Mouse (Mus musculus) embryonic facial prominence, embryonic 12.5 days (tissue): Measurements from ENCODE around the gene Gbx2. TPM values are rescaled to one million over a fixed set of nuclear protein-coding genes. Genes with fewer than 3 reads are reported as not detected.

Experiments used
- ATAC-seq: fragments of 200-750 bp; cut with Nextera tagmentation; 2 replicates; pipeline ENCODE4 v1.8.0; 2017; ENCODE audit not compliant: insufficient number of reproducible peaks, insufficient read depth, low FRiP score, low TSS enrichment
- H3K27ac ChIP-seq: fragments of 300-500 bp; sonication (generic); 2 replicates; pipeline ENCODE4 v1.5.1; 2016; ENCODE audit warnings: mild to moderate bottlenecking
- H3K27me3 ChIP-seq: fragments of 300-500 bp; sonication (generic); 2 replicates; pipeline ENCODE4 v1.6.1; 2016; ENCODE audit warnings: mild to moderate bottlenecking, moderate library complexity
- H3K36me3 ChIP-seq: fragments of 300-500 bp; sonication (generic); 2 replicates; pipeline ENCODE4 v1.6.1; 2016; ENCODE audit warnings: mild to moderate bottlenecking
- H3K4me1 ChIP-seq: fragments of 300-500 bp; sonication (generic); 2 replicates; pipeline ENCODE4 v1.6.1; 2016
- H3K4me2 ChIP-seq: fragments of 300-500 bp; sonication (generic); replicated peaks from 2 replicates; pipeline ENCODE4 v1.6.1; 2016; ENCODE audit warnings: mild to moderate bottlenecking, moderate library complexity
- H3K4me3 ChIP-seq: fragments of 300-500 bp; sonication (generic); 2 replicates; pipeline ENCODE4 v1.5.1; 2016; ENCODE audit warnings: mild to moderate bottlenecking
- H3K9ac ChIP-seq: fragments of 300-500 bp; sonication (generic); 2 replicates; pipeline ENCODE4 v1.6.1; 2016; ENCODE audit warnings: mild to moderate bottlenecking, moderate library complexity
- H3K9me3 ChIP-seq: fragments of 300-500 bp; sonication (generic); 2 replicates; pipeline ENCODE4 v1.6.1; 2016; ENCODE audit warnings: mild to moderate bottlenecking, moderate library complexity
- whole genome bisulfite sequencing: fragments of 180-500 bp; shearing (Covaris S2); methylation state at CpG from one replicate; pipeline ENCODE4 v1.1.7; 2016; 5-methylcytosine and 5-hydroxymethylcytosine counted together
- polyA plus RNA-seq: library from polyadenylated mRNA; unstranded; fragments of >200 nt; fragmentation: Nextera tagmentation; extraction: Ambion mirVana; gene quantifications from 2 replicates; pipeline ENCODE4 v1.2.1, GENCODE M21; 2016

Gene Gbx2
- polyA plus RNA-seq, 1 experiment from 2014 or later: 2.2 TPM

DNA sequence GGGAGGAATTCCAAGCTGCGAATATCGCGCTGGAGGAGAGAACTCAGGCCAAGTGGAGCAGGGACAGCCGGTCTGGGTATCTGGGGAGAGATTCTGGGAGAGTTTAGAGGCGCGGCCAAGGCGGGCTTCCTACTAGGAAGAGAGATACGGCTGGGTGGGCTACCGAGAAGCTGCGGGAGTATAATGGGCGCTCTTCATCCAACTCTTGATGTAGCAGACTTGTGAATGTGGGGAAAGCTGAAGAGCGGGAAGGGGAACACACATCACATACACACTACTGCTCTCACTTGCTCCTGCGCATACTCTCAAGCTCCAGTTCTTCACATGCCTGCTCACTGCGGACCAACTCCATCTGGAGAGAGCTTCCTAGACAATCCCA, 7.3 kb downstream of the Gbx2 start:
- H3K27me3 ChIP-seq: peaks cover 99% of the 10 kb centered on the region
- peaks cover 27% of the 10 kb centered on the region for H3K4me1 ChIP-seq
- WGBS: 4% methylated on average over 14 of the region's 14 CpGs
- H3K9ac ChIP-seq: no peak overlapping the region
- H3K36me3 ChIP-seq: no peaks in the 10 kb centered on the region
- no peak overlapping the region for H3K27ac ChIP-seq
- H3K4me3 ChIP-seq: no peak overlapping the region
- peak overlapping the region; percentile 42 for H3K4me2 ChIP-seq
- ATAC-seq: no peak
- H3K9me3 ChIP-seq: peaks cover 4% of the 10 kb centered on the region; the same call in 1 of the 2 replicates

DNA sequence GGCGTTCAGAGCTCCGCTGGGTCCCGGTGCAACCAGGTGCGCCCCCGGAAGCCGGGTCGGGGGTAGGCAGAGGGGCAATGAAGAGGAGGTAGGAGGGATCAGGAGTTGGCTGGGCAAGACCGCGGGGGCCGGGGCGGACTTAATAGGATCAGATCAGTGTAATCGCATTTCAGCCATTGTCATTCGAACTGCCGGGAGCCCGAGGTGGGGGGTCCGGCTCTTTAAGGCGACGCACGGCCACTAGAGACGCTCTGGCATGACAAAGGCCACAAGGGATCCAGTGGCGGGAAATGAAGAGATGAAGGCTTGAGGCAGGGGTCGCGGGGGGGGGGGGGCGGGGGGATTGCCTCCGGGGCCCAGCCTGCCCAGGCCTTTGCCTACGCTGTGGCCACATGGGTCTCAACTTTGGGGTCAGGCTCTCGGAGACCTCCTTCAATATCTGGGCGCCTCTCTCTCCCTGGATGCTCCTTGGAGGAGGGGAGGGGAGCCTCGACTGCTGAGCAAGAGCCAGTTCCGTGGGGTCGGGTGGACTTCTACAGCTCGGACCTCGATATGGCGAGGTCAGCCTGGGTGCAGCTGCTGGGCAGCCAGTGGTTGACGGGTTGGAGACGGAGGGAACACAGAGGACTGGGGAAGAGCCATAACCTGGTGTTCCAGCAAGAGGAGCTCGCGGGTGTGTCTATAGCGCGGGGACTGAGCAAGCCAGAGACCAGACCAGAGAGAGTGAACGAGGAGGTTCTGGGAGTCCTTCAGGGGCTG, 7.9 kb downstream of the Gbx2 start:
- Histone ChIP-seq H3K36me3 (no peaks in the 10 kb centered on the region), H3K27ac (no peak overlapping the region), H3K4me3 (peak overlapping the region; percentile 27), H3K9ac (no peak overlapping the region), H3K9me3 (peaks cover 5% of the 10 kb centered on the region; the same call in 1 of the 2 replicates), H3K4me1 (peaks cover 25% of the 10 kb centered on the region), H3K27me3 (peaks cover 99% of the 10 kb centered on the region), H3K4me2 (peak overlapping the region; percentile 42)
- WGBS: 1% methylated on average over 41 of the region's 41 CpGs
- no peak for ATAC-seq

DNA sequence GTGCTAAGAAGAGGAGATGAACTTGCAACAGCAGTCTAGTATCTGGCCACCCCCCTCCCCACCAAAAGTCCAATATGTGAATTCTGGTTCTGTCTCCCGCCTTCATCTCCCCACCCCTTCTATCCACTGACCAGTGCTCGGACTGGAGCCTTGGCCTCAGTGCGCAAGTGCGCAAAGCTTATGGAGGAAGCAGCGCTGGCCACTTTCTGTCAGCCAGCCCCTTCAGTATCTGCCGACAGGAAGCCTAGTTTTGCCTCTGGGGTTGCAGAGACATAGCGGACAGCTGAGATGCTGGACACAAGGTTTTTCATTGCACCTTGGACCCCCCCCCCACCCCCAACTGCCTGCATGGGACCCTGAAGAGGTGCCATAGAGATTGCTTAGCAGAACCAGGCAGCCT, 8.7 kb downstream of the Gbx2 start:
- Histone ChIP-seq H3K9ac (no peak overlapping the region), H3K36me3 (no peaks in the 10 kb centered on the region), H3K4me2 (peak overlapping the region; percentile 42), H3K27me3 (peaks cover 99% of the 10 kb centered on the region), H3K4me1 (peaks cover 21% of the 10 kb centered on the region), H3K9me3 (peaks cover 5% of the 10 kb centered on the region; the same call in 1 of the 2 replicates), H3K27ac (no peak overlapping the region), H3K4me3 (no peak overlapping the region)
- 2% methylated on average over 7 of the region's 7 CpGs for WGBS
- ATAC-seq: no peak

DNA sequence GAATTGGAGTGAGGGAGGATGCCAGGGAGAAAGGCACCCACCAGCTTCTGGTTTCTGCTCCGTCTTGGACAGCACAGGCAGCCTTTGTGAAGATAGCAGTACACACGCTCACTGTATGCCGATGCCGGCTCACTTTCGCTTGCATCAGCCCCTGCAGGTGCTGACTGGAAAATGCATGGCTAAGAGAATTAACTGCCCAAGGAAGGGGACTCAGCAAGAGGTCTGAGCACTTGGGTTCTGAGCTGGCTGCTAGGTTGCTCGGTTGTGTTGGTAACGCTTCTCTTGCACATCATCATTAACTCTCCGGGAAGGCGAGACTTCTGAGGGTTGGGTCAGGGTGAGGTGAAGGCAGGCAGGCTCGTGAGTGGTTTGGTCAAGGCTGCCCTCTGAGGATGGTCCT, 9.2 kb downstream of the Gbx2 start:
- no peak overlapping the region for H3K9ac ChIP-seq
- no peak for ATAC-seq
- H3K4me3 ChIP-seq: no peak overlapping the region
- no peak overlapping the region for H3K27ac ChIP-seq
- H3K4me2 ChIP-seq: no peak overlapping the region
- peaks cover 5% of the 10 kb centered on the region; the same call in 1 of the 2 replicates for H3K9me3 ChIP-seq
- H3K36me3 ChIP-seq: no peaks in the 10 kb centered on the region
- H3K27me3 ChIP-seq: peaks cover 99% of the 10 kb centered on the region
- peaks cover 19% of the 10 kb centered on the region for H3K4me1 ChIP-seq
- WGBS: 3% methylated on average over 10 of the region's 10 CpGs

DNA sequence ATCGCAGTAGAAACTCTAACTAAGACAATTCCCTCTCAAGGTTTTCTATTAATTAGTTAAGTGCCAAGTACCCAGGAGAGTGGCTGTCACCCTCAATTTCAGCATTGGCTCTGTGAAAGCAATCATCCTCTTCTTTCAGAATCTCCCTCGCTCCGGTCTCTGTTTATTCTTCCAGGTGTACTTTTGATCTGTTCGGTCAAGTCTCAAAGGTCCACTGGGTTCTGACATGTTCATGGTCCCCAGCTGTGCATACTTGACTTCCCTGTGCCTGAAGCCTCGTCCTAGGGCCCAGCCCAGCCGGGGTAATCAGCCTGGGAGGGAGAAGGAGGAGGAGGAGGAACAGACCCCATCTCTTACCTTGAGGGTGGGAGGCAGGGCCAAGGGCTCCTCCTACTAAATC, 11.8 kb downstream of the Gbx2 start:
- Histone ChIP-seq H3K27me3 (peaks cover 74% of the 10 kb centered on the region), H3K9ac (no peak overlapping the region), H3K4me1 (peaks cover 19% of the 10 kb centered on the region), H3K4me2 (no peak overlapping the region), H3K27ac (no peak overlapping the region), H3K36me3 (no peaks in the 10 kb centered on the region), H3K4me3 (no peak overlapping the region), H3K9me3 (peaks cover 5% of the 10 kb centered on the region; the same call in 1 of the 2 replicates)
- WGBS: 74% methylated on average over 6 of the region's 6 CpGs
- no peak for ATAC-seq

DNA sequence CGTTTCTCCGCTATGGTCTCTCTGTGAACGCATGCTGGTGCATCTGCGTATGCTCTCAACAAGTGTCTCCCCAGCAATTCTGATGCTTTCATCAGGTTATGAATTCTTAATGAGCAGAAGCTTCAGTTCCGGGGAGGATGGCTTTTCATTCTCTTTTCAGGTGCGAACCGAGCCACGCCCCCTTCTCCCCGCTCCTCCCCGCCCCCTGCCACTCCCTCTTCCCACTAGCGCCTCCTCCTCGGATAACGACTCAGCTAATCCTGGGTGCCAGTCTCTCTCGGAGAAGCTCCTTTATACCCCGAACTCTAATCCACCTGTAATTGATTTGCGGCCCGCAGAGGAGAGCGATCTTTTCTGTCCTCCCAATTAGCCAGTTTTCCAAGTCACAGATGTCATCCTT, 12.9 kb downstream of the Gbx2 start:
- Histone ChIP-seq H3K4me3 (no peak overlapping the region), H3K36me3 (no peaks in the 10 kb centered on the region), H3K4me1 (peaks cover 10% of the 10 kb centered on the region), H3K9ac (no peak overlapping the region), H3K27me3 (peaks cover 63% of the 10 kb centered on the region), H3K4me2 (no peak overlapping the region), H3K27ac (no peak overlapping the region), H3K9me3 (peaks cover 5% of the 10 kb centered on the region; the same call in 1 of the 2 replicates)
- no peak for ATAC-seq
- WGBS: 21% methylated on average over 18 of the region's 18 CpGs

DNA sequence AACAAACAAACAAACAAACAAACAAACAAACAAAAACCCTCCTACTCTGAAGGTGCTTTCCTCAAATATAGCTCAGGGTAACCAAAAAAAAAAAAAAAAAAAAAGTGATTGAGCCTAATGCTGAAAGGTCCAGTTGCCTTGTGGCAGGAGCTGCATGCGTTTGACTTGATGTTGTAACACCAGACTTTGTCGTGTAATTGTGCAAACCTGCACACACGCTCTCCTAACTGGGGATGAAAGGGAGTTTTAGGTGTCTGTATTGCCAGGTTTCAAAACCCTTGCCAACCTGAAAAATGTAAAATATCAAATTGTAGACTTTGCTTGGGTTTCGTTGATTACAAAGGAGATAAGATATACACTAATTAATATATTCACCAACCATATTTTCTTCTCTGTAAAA, 17.4 kb downstream of the Gbx2 start:
- Histone ChIP-seq H3K4me3 (no peak overlapping the region), H3K27me3 (peaks cover 19% of the 10 kb centered on the region), H3K36me3 (no peaks in the 10 kb centered on the region), H3K27ac (no peak overlapping the region), H3K4me2 (no peak overlapping the region), H3K9me3 (peaks cover under 1% of the 10 kb centered on the region; the same call in 1 of the 2 replicates), H3K9ac (no peak overlapping the region), H3K4me1 (0 out of 2 replicates have a peak, but pooled peaks cover 3% of the 10 kb centered on the region)
- ATAC-seq: no peak
- 75% methylated on average over 4 of the region's 4 CpGs for WGBS

DNA sequence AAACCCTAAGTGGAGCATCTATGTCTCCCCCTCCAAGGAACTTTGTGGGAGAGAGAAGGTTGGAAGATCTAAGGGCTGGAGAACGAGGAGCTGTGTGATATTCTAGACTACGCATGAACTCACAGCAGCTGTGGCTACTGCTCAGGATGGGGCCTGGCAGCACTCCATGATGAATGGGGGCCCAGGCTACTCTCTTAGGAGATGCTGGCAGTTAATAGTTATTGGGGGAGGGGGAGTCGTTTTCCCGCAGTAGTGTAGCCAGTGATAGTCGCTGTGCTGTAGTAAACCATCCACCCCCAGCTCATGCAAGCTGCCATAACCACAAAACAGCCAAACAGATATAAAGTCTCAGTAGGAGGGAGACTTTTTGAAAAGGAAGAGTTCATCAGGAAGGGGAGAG, 18.6 kb downstream of the Gbx2 start:
- Histone ChIP-seq H3K27ac (no peak overlapping the region), H3K36me3 (no peaks in the 10 kb centered on the region), H3K4me1 (0 out of 2 replicates have a peak, but pooled peaks cover 3% of the 10 kb centered on the region), H3K4me2 (no peak overlapping the region), H3K4me3 (no peak overlapping the region), H3K27me3 (peaks cover 6% of the 10 kb centered on the region; the same call in 1 of the 2 replicates), H3K9ac (no peak overlapping the region), H3K9me3 (no peaks in the 10 kb centered on the region)
- 45% methylated on average over 5 of the region's 5 CpGs for WGBS
- ATAC-seq: no peak

DNA sequence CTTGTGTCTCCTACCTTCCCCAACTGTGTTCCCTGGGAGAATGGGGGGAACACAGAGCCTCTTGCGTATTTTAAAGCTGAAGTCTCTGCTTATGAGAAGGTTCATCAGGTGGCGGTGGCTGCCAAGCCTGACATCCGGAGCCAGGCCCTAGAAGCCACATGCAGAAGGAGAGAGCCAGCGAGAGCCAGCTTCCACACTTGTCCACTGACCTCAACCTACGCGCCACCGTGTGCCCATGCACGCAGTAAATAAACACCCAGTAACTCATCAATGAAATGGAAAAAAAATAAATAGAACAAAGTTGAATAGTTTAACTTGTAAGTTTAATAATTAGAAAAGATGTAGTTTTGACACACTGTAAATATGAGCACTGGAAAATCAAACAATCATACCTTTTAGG, 21.2 kb downstream of the Gbx2 start:
- Histone ChIP-seq H3K4me2 (no peak overlapping the region), H3K27ac (no peak overlapping the region), H3K27me3 (no peaks in the 10 kb centered on the region), H3K4me1 (0 out of 2 replicates have a peak, but pooled peaks cover 3% of the 10 kb centered on the region), H3K36me3 (no peaks in the 10 kb centered on the region), H3K4me3 (no peak overlapping the region), H3K9ac (no peak overlapping the region), H3K9me3 (no peaks in the 10 kb centered on the region)
- WGBS: 87% methylated on average over 8 of the region's 8 CpGs
- ATAC-seq: no peak

DNA sequence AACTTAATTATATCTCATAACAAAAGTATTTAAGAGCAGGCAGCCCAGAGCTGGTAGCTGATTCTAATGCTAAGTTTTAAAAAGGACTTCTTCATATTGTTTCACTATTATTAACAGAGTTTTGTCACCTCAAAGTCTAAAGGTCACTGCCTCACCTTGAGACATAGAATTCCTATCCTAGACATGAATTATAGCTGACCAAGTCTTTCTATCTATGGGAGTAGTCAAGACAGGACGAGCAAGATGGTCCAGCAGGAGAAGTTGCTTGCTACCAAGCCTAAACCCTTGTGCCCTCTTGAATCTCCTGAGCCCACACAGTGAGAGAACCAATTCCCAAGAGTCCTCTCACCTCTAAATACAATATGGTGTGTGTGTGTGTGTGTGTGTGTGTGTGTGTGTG, 28.3 kb downstream of the Gbx2 start:
- H3K4me1 ChIP-seq: no peaks in the 10 kb centered on the region
- no peaks in the 10 kb centered on the region for H3K9me3 ChIP-seq
- H3K4me2 ChIP-seq: no peak overlapping the region
- ATAC-seq: no peak
- no peak overlapping the region for H3K4me3 ChIP-seq
- 89% methylated on average over 1 of the region's 1 CpGs for WGBS
- H3K36me3 ChIP-seq: no peaks in the 10 kb centered on the region
- H3K9ac ChIP-seq: no peak overlapping the region
- H3K27me3 ChIP-seq: no peaks in the 10 kb centered on the region
- no peak overlapping the region for H3K27ac ChIP-seq

DNA sequence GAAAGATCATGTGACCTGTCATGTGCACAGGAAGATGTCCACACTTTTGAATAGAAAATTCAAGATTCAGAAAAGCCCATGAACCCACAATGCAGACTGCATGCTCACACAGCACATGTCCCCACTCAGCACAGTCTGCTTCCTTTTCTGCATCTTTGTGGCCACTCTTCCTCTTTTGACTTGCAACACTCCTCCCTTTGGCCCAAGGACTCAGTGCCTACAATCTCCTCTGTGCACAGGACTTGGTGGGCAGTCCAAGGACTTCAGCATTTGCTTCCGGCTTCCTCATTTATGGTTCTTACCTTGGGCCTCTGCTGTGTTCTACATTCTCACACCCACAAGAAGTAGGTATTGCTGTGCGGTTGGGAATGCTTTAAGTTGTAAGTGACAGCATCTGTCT, 28.7 kb downstream of the Gbx2 start:
- Histone ChIP-seq H3K9ac (no peak overlapping the region), H3K27me3 (no peaks in the 10 kb centered on the region), H3K4me3 (no peak overlapping the region), H3K4me1 (no peaks in the 10 kb centered on the region), H3K4me2 (no peak overlapping the region), H3K9me3 (no peaks in the 10 kb centered on the region), H3K36me3 (no peaks in the 10 kb centered on the region), H3K27ac (no peak overlapping the region)
- ATAC-seq: no peak
- 93% methylated on average over 2 of the region's 2 CpGs for WGBS

DNA sequence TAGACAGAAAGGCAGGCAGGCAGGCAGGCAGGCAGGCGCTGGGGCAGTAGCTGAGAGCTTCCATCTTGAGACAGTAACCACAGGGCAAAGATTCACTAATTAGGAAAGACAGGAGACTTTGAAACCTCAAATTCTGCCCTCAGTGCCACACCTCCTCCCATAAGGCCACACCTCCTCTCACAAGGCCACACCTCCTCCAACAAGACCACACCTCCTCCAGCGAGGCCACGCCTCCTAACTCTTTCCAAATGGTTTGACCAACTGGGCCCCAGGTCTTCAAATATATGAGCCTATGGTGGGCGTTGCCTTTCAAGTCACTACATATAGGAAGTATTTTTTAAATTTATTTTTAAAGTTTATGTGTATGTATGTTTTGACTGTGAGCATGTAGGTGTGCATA, 29.6 kb downstream of the Gbx2 start:
- H3K36me3 ChIP-seq: 0 out of 2 replicates have a peak, but pooled peaks cover 4% of the 10 kb centered on the region
- H3K27me3 ChIP-seq: no peaks in the 10 kb centered on the region
- no peak for ATAC-seq
- H3K4me2 ChIP-seq: no peak overlapping the region
- 81% methylated on average over 4 of the region's 4 CpGs for WGBS
- H3K27ac ChIP-seq: no peak overlapping the region
- no peak overlapping the region for H3K4me3 ChIP-seq
- no peak overlapping the region for H3K9ac ChIP-seq
- H3K9me3 ChIP-seq: no peaks in the 10 kb centered on the region
- H3K4me1 ChIP-seq: no peaks in the 10 kb centered on the region
